Mouse (Mus musculus) midbrain, embryonic 16.5 days (tissue): ENCODE measurements around the gene Elavl4. TPM values are rescaled to one million over a fixed set of nuclear protein-coding genes. Genes with fewer than 3 reads are reported as not detected.

Experiments used
- ATAC-seq: fragments of 200-750 bp; cut with Nextera tagmentation; 2 replicates; pipeline ENCODE4 v1.8.0; 2017; ENCODE audit warnings: moderate TSS enrichment
- H3K27ac ChIP-seq: fragments of 300-500 bp; sonication (generic); 2 replicates; pipeline ENCODE4 v1.5.1; 2014; ENCODE audit warnings: mild to moderate bottlenecking, low read length, mixed read lengths
- H3K27me3 ChIP-seq: fragments of 300-500 bp; sonication (generic); 2 replicates; pipeline ENCODE4 v1.6.1; 2014; ENCODE audit warnings: low read depth, low read length, mixed read lengths; ENCODE audit not compliant: control insufficient read depth, insufficient read depth
- H3K36me3 ChIP-seq: fragments of 300-500 bp; sonication (generic); 2 replicates; pipeline ENCODE4 v1.6.1; 2014; ENCODE audit warnings: mild to moderate bottlenecking, low read length, moderate library complexity, mixed read lengths; ENCODE audit not compliant: control insufficient read depth, insufficient read depth
- H3K4me1 ChIP-seq: fragments of 300-500 bp; sonication (generic); 2 replicates; pipeline ENCODE4 v1.6.1; 2014; ENCODE audit warnings: mild to moderate bottlenecking, low read length, mixed read lengths; ENCODE audit not compliant: control insufficient read depth, insufficient read depth
- H3K4me2 ChIP-seq: fragments of 300-500 bp; sonication (generic); 2 replicates; pipeline ENCODE4 v1.6.1; 2014; ENCODE audit warnings: mild to moderate bottlenecking, low read length, mixed read lengths
- H3K4me3 ChIP-seq: fragments of 300-500 bp; sonication (generic); 2 replicates; pipeline ENCODE4 v1.5.1; 2014; ENCODE audit warnings: low read depth, mild to moderate bottlenecking, low read length, moderate library complexity, mixed read lengths
- H3K9ac ChIP-seq: fragments of 300-500 bp; sonication (generic); 2 replicates; pipeline ENCODE4 v1.6.1; 2014; ENCODE audit warnings: low read depth, low read length, mixed read lengths
- H3K9me3 ChIP-seq: fragments of 300-500 bp; sonication (generic); replicated peaks from 2 replicates; pipeline ENCODE4 v1.6.1; 2014; ENCODE audit warnings: mild to moderate bottlenecking, low read length, mixed read lengths; ENCODE audit not compliant: control insufficient read depth, poor library complexity, severe bottlenecking
- WGBS: fragments of 180-500 bp; shearing (Covaris S2); extraction: QIAGEN DNeasy Blood & Tissue Kit; methylation state at CpG from one replicate; pipeline ENCODE4 v1.1.7; 2014; 5-methylcytosine and 5-hydroxymethylcytosine counted together
- polyA plus RNA-seq: library from polyadenylated mRNA; unstranded; fragments of >200 nt; fragmentation: Nextera tagmentation; extraction: Ambion mirVana; gene quantifications from 2 replicates; pipeline ENCODE4 v1.2.1, GENCODE M21; 2015

Elavl4 gene
- polyA plus RNA-seq, 1 experiment from 2014 or later = 346 TPM

DNA sequence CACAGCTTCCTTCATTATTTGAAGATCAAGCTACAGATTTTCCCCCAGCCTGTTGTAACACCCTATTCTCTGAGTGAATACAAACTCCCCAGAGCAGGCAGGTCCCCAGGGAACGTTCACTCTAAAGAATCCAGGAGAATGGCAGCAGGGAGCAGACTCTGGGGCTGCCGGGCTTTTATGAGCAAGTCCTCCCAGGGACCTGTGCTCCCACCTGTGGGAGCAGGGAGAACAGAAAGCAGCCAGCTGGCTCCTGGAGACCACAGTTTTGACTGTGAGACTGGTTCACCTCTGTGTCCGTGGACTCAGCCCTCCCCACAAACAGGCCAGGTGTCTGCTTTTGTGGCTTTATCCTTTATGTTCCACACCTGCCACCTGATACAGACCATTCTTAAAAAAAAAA, 134.2 kb downstream of the Elavl4 start:
- H3K4me1 ChIP-seq = peaks cover 4% of the 10 kb centered on the region
- H3K9me3 ChIP-seq = no peaks in the 10 kb centered on the region
- no peak for ATAC-seq
- no peak overlapping the region for H3K4me2 ChIP-seq
- H3K27me3 ChIP-seq = no peaks in the 10 kb centered on the region
- no peak overlapping the region for H3K9ac ChIP-seq
- no peak overlapping the region for H3K27ac ChIP-seq
- 51% methylated on average over 3 of the region's 3 CpGs for WGBS
- H3K36me3 ChIP-seq = peaks cover 12% of the 10 kb centered on the region
- no peak overlapping the region for H3K4me3 ChIP-seq

DNA sequence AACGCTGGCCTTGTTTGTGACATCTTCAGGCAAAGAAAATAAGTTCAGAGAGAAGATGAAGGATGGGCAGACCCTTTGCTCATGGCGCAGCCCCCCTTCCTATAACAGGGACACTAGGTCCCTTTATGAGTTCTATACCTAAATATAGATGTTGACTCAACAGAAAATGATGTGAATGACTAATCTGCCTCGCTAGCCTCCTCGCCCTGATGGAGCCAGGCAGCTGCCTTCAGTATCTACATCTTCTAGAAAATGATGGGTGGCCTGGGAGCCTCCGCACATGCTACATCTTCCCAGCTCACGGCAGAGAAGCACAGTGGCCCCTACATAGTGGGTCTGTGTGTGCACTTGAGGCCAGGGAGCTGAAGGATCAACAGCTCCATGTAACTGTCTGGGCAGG, 137.2 kb downstream of the Elavl4 start:
- Histone ChIP-seq H3K4me2 (no peak overlapping the region), H3K9ac (no peak overlapping the region), H3K36me3 (peaks cover 18% of the 10 kb centered on the region), H3K4me1 (peaks cover 6% of the 10 kb centered on the region; the same call in 1 of the 2 replicates), H3K27ac (peak overlapping the region; percentile 23), H3K27me3 (no peaks in the 10 kb centered on the region), H3K4me3 (no peak overlapping the region), H3K9me3 (no peaks in the 10 kb centered on the region)
- ATAC-seq = no peak
- WGBS = 87% methylated on average over 6 of the region's 6 CpGs

DNA sequence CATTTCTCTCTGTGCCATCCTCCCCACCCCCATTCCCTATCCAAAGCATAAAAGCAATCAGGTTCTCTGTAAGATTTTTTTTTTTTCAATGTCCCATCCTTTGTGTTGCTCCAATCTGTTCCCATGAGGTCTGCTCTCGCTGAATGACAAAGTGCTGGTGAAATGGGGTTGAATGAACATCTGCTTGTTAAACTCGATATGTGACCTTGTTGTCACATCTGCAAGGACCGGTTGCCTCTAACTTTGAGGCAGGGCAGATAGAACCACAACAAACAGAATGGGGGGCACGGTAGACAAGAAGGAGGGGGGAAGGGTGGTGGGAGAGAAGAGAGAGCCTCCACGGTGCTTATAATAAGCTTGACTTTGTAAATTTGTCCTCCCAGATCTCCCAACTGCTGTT, 138.0 kb downstream of the Elavl4 start:
- Histone ChIP-seq H3K4me1 (peaks cover 6% of the 10 kb centered on the region; the same call in 1 of the 2 replicates), H3K27ac (no peak overlapping the region), H3K36me3 (peaks cover 18% of the 10 kb centered on the region), H3K9ac (no peak overlapping the region), H3K9me3 (no peaks in the 10 kb centered on the region), H3K27me3 (no peaks in the 10 kb centered on the region), H3K4me3 (no peak overlapping the region), H3K4me2 (no peak overlapping the region)
- WGBS = 43% methylated on average over 5 of the region's 5 CpGs
- no peak for ATAC-seq

DNA sequence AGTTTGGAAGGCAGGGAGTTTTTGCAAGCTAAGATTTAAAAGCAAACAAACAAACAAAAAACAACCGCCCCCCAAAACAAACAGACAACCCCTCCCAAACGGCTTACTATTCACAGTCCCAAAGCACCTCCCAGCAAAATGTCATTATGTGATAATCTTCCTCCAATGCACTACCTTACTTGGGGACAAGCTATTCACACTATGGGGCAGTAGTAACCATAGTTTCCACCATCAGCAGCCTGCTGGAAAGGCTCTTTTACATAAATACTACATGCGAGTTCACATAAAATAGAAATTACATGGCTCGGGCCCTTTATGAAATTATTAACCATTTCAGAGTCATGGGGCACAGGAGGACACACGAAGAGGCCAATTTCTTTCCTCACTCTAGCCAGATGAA, 141.5 kb downstream of the Elavl4 start:
- Histone ChIP-seq H3K9ac (no peak overlapping the region), H3K27me3 (no peaks in the 10 kb centered on the region), H3K4me3 (no peak overlapping the region), H3K4me2 (no peak overlapping the region), H3K9me3 (no peaks in the 10 kb centered on the region), H3K4me1 (peaks cover 6% of the 10 kb centered on the region; the same call in 1 of the 2 replicates), H3K27ac (0 out of 2 replicates have a peak overlapping the region, but pooled peaks have one; percentile 24), H3K36me3 (peaks cover 16% of the 10 kb centered on the region)
- no peak for ATAC-seq
- 58% methylated on average over 5 of the region's 5 CpGs for WGBS

DNA sequence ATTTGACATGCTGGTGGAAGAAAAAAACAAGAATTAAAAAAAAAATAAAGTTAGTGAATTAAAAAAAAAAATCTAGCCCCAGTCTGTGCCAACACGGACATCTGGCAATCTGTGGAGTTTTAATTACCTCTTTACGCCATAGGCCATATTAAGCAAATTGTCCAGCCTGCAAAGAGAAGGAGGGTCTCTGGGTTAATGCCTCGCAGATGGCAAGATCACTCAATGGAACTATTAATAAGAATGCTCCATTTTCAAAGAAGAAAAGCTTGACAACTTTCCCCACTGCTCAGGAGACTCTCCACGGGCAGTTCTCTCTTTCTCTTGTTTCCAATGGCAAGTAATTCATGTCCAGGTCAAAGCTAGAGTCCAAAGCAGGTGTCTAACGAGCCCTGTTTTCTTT, 142.1 kb downstream of the Elavl4 start:
- Histone ChIP-seq H3K27ac (0 out of 2 replicates have a peak overlapping the region, but pooled peaks have one; percentile 22), H3K4me2 (no peak overlapping the region), H3K9me3 (no peaks in the 10 kb centered on the region), H3K9ac (no peak overlapping the region), H3K4me3 (no peak overlapping the region), H3K36me3 (peaks cover 16% of the 10 kb centered on the region), H3K27me3 (no peaks in the 10 kb centered on the region), H3K4me1 (peaks cover 6% of the 10 kb centered on the region; the same call in 1 of the 2 replicates)
- ATAC-seq = no peak
- WGBS = 25% methylated on average over 5 of the region's 5 CpGs

DNA sequence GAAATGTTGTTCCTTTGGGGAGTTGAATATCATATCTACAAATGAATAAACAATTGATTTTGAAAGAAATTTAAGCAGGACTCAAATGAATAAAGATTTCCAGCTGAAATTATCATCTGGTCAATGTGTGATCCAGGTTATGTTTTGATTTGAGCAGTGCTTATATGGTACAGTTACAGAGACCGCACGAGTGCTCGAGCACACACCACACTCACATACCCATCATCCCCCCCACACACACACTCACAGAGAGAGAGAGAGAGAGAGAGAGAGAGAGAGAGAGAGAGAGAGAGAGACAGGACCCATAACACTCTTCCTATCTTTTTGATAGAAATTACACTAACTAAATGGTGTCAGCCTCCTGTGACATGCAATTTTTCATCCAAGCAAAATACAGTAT, 150.0 kb downstream of the Elavl4 start:
- Histone ChIP-seq H3K4me3 (no peak overlapping the region), H3K4me2 (no peak overlapping the region), H3K4me1 (no peaks in the 10 kb centered on the region), H3K9ac (no peak overlapping the region), H3K36me3 (peaks cover 8% of the 10 kb centered on the region), H3K27ac (no peak overlapping the region), H3K9me3 (no peaks in the 10 kb centered on the region), H3K27me3 (no peaks in the 10 kb centered on the region)
- 68% methylated on average over 3 of the region's 3 CpGs for WGBS
- ATAC-seq = 0 out of 2 replicates have a peak, but pooled peaks have one; percentile 40

DNA sequence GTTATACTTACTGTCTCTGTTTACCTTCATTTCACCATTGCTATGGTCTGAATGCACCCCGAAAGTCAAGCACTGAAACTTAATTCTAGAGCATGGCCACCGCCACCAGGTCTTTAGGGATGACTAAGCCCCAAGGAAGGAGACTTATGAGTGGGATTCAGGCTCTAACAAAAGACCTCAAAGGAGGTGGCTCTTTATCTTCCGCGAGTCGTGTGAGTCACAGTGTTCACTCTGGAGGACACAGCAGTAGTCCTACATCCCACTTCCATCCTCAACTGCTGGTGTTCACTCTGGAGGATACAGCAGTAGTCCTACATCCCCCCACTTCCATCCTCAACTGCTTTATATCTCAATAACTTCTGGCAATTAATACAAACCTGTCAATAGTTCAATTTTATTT, 151.8 kb downstream of the Elavl4 start:
- 89% methylated on average over 5 of the region's 5 CpGs for WGBS
- ATAC-seq = no peak
- Histone ChIP-seq H3K4me3 (no peak overlapping the region), H3K27ac (no peak overlapping the region), H3K9ac (no peak overlapping the region), H3K4me1 (no peaks in the 10 kb centered on the region), H3K36me3 (no peaks in the 10 kb centered on the region), H3K27me3 (no peaks in the 10 kb centered on the region), H3K4me2 (no peak overlapping the region), H3K9me3 (no peaks in the 10 kb centered on the region)

DNA sequence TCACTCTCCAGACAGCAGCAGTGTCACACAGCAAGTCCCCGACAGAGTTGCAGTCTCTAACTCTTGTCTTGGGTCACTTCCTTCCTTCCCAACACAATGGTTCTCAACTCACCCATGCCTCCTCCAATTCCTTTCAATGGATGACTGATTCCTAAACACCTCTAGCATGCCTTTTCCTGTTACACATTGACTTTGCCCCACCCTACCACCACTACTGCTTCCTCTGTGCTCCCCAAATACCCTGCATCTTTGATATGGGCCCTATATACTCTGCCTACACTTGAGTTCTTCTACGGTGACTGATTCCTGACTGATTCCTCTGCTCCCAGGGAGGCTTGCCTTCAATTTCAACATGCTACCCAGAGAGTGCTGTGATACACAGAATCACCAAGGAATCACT, 153.1 kb downstream of the Elavl4 start:
- no peak for ATAC-seq
- Histone ChIP-seq H3K4me1 (no peaks in the 10 kb centered on the region), H3K9me3 (no peaks in the 10 kb centered on the region), H3K4me3 (no peak overlapping the region), H3K9ac (no peak overlapping the region), H3K4me2 (no peak overlapping the region), H3K27me3 (no peaks in the 10 kb centered on the region), H3K27ac (no peak overlapping the region), H3K36me3 (no peaks in the 10 kb centered on the region)
- 78% methylated on average over 2 of the region's 2 CpGs for WGBS

DNA sequence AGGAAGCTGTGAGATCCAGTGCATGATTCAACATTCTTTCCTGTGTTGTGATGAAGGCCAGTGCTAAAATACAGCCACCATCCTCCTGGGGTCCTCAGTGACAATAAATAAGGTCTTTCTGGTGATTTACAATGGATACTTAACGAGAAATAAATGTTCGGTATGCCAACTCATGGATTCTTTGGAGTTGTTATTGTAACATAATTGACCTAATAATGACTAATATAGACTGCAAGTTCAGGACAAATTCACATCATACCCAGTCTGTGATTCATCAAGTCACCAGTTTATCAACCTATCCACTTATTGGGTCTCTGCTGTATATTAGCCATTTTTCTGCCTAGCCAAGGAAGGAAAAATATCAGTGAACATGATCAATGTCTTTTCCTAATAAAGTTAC, 174.4 kb downstream of the Elavl4 start:
- no peak overlapping the region for H3K27ac ChIP-seq
- no peak overlapping the region for H3K4me2 ChIP-seq
- H3K4me1 ChIP-seq = no peaks in the 10 kb centered on the region
- no peaks in the 10 kb centered on the region for H3K27me3 ChIP-seq
- no peak overlapping the region for H3K9ac ChIP-seq
- H3K4me3 ChIP-seq = no peak overlapping the region
- no peak for ATAC-seq
- no peaks in the 10 kb centered on the region for H3K36me3 ChIP-seq
- no peaks in the 10 kb centered on the region for H3K9me3 ChIP-seq
- 94% methylated on average over 2 of the region's 2 CpGs for WGBS
